Mouse (Mus musculus) gastrocnemius, postnatal 36 days (tissue): ENCODE data around the gene Pla2r1. TPM values are rescaled to one million over a fixed set of nuclear protein-coding genes. Genes with fewer than 3 reads are reported as not detected.

Source experiments
- DNase-seq, 2 experiments: peaks; one replicate each; pipeline ENCODE4 v3.0.0; 2022
- intact Hi-C: fragments of 180-260 bp; cut with DNase I; formaldehyde crosslinking; loops from one replicate; pipeline ENCODE4 v1.15.1; 2025
- total RNA-seq, 2 experiments: library from RNA; stranded (reverse); gene quantifications; 2 replicates each; pipeline ENCODE4 v1.2.3; 2021

Gene Pla2r1
- total RNA-seq, 2 experiments from 2014 or later = 1.1 to 1.4 TPM

GRCm38 (mm10) chr2:60504718-60505117 is 48.4 kb downstream of the Pla2r1 start:
- no peak for DNase-seq
- intact Hi-C loops = no loop called here

- intact Hi-C loops = no loop called here
- no peak for DNase-seq
These were observed 49.1 kb downstream of the Pla2r1 start for GRCm38 (mm10) chr2:60503991-60504390.

GRCm38 (mm10) chr2:60500583-60501116 is 52.5 kb downstream of the Pla2r1 start:
- intact Hi-C loops = no loop called here
- no peak for DNase-seq

GRCm38 (mm10) chr2:60479906-60480305 is 73.2 kb downstream of the Pla2r1 start:
- intact Hi-C loops = no loop called here
- no peak for DNase-seq

- intact Hi-C loops = no loop called here
- DNase-seq = no peak
These were observed 74.3 kb downstream of the Pla2r1 start for GRCm38 (mm10) chr2:60478778-60479177.

GRCm38 (mm10) chr2:60468901-60469770 is 84.0 kb downstream of the Pla2r1 start:
- no peak for DNase-seq
- intact Hi-C loops = no loop called here

GRCm38 (mm10) chr2:60452376-60452775 is 100.7 kb downstream of the Pla2r1 start:
- DNase-seq = no peak
- intact Hi-C loops = no loop called here

- intact Hi-C loops = no loop called here
- DNase-seq = no peak
These were observed 101.9 kb downstream of the Pla2r1 start for GRCm38 (mm10) chr2:60451119-60451773.

GRCm38 (mm10) chr2:60449732-60450131 is 103.4 kb downstream of the Pla2r1 start:
- peak in 1 of 2 experiments; percentile 12 for DNase-seq
- intact Hi-C loops = no loop called here

GRCm38 (mm10) chr2:60444711-60445509 is 108.2 kb downstream of the Pla2r1 start:
- DNase-seq = peak in 1 of 2 experiments; percentile 20
- intact Hi-C loops = no loop called here

- no peak for DNase-seq
- intact Hi-C loops = no loop called here
These were observed 109.8 kb downstream of the Pla2r1 start for GRCm38 (mm10) chr2:60443279-60443678.

- no peak for DNase-seq
- intact Hi-C loops = no loop called here
These were observed 111.2 kb downstream of the Pla2r1 start for GRCm38 (mm10) chr2:60441875-60442274.

GRCm38 (mm10) chr2:60436802-60437201 is 116.3 kb downstream of the Pla2r1 start:
- no peak for DNase-seq
- intact Hi-C loops = no loop called here

GRCm38 (mm10) chr2:60430315-60431021 is 122.6 kb downstream of the Pla2r1 start:
- no peak for DNase-seq
- intact Hi-C loops = no loop called here

GRCm38 (mm10) chr2:60418075-60418474 is 135.0 kb downstream of the Pla2r1 start:
- DNase-seq = peak; percentile 34 to 46
- intact Hi-C loops = no loop called here

- no peak for DNase-seq
- intact Hi-C loops = no loop called here
These were observed 138.8 kb downstream of the Pla2r1 start for GRCm38 (mm10) chr2:60414334-60414733.

- no peak for DNase-seq
- intact Hi-C loops = no loop called here
These were observed 140.0 kb downstream of the Pla2r1 start for GRCm38 (mm10) chr2:60413006-60413650.

GRCm38 (mm10) chr2:60411181-60411580 is 141.9 kb downstream of the Pla2r1 start:
- DNase-seq = no peak
- intact Hi-C loops = no loop called here

- intact Hi-C loops = no loop called here
- DNase-seq = no peak
These were observed 142.9 kb downstream of the Pla2r1 start for GRCm38 (mm10) chr2:60409989-60410763.
